Mouse (Mus musculus) common myeloid progenitor, adult 5-6 weeks (primary cell): Measurements from ENCODE around the gene Crybb3. TPM values are rescaled to one million over a fixed set of nuclear protein-coding genes. Genes with fewer than 3 reads are reported as not detected.
A peak's percentile ranks its signal among the peaks of the same experiment; 100 is the strongest.
"Not testable (repeated sequence)": the region's sequence is repeated elsewhere in the genome, so short reads cannot be mapped to it uniquely, and the experiment has no call there.

ENCODE experiments used
- ATAC-seq: replicated peaks from 2 replicates; pipeline ENCODE4 v1.8.0; 2016; ENCODE audit warnings: low read depth, mild to moderate bottlenecking, moderate TSS enrichment, inconsistent platforms; ENCODE audit not compliant: poor library complexity, severe bottlenecking
- total RNA-seq: library from RNA; stranded (forward); fragments of 200-1000, 187-1606 nt; gene quantifications from 2 replicates; pipeline ENCODE4 v1.2.3, GENCODE M21; 2017

The Crybb3 gene
- total RNA-seq: not detected in 2 replicates

DNA sequence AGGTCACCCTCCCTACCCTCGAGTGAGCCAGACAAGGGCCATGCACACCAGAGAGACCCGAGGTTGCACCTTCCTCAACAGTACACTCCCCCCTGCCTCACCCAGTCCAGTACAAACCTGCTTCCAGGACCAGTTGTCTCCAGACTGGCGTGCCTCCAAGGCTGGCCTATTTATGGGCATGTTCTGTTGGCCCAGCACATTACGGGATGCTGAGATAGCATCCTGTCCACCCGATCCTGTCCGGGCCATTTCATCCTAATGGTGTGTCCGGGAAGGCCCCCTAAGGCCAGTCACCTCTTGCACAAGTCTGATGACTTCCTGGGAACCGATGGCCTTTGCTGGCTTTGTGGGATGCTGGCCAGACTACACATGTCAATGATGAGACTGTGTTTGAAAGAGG, at the start of gene Crybb3:
Crybb3 (minus strand) TSS at position 146 of the 400 bp plus-strand sequence.
- no peak for ATAC-seq

GRCm38 (mm10) chr5:113128426-113128825, 47.0 kb upstream of the Crybb3 start:
- no peak for ATAC-seq

GRCm38 (mm10) chr5:113126476-113126875, 45.1 kb upstream of the Crybb3 start:
- no peak for ATAC-seq

DNA sequence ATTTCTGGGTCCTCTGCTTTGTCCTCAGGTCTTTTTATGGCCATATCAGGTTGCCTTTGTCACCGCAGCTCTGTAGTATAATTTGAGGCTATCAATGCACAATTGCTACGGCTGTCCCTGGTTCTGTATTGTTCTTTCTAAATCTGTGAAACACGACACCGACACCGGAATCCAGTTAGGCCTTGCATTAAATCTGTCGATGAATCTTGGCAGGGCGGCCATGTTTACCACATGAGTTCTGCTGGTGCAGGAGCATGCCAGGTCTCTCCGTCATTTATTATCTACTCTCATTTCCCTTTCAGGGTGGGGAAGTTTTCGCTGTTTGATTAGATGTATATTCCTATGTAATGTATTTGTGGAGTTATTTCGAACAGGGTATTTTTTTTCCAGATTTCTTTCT, 42.3 kb upstream of the Crybb3 start:
- no peak for ATAC-seq

- ATAC-seq: peak; percentile 16; the same call in 1 of the 2 replicates
These were observed 41.1 kb upstream of the Crybb3 start for GRCm38 (mm10) chr5:113122326-113123054.

- no peak for ATAC-seq
These were observed 40.1 kb upstream of the Crybb3 start for GRCm38 (mm10) chr5:113121591-113121875.

GRCm38 (mm10) chr5:113120741-113121590, 39.6 kb upstream of the Crybb3 start:
- ATAC-seq: no peak

DNA sequence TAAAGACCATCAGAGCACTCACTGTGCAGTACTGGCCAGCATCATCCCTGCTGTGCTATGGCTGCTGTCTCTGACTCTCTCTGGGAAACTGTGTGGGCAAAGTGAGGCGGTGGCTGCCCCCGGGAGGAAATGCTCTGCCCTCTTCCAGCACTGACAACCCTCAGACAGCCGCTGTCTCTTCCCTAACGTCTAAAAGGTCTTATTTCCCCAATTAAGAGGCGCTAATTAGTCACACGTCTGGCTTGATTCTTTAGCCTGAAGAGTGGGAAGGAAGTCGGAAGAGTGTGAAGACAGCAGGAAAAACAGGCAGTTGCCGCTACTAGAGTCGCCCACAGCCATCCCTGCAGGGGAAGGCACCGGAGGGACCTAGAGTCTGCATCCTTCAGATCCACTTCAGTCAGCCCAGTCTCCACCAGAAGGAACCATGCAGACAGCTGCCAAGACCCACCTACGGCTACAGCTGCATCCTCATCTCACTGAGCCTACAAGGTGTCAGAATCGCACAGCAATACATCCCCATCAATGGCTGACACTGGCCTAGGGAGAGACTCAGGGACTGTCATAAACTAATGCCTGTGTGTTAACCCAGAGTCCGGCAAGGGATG, 38.6 kb upstream of the Crybb3 start:
- peak; percentile 37 for ATAC-seq

DNA sequence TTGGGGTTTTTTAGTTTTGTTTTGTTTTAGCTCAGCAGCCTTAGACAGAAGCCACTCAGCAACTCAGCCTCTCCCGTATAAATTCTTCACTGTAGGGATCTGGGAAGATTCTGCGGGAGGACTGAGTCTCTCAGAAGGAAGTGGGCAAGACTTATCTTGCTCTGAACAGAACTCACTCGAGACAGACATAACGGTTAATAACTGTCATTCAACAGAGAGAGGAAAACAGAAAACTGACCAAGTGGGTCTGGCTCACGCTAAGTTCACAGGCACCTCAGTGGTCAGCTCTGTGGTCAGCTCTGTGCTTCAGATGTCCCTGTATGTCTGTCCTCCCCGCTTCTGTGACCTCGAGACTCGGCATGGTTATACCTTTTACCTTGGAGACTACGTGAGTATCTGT, 37.9 kb upstream of the Crybb3 start:
- ATAC-seq: peak; percentile 18

GRCm38 (mm10) chr5:113118695-113119094, 37.3 kb upstream of the Crybb3 start:
- peak; percentile 26 for ATAC-seq

- no peak for ATAC-seq
These were observed 36.0 kb upstream of the Crybb3 start for GRCm38 (mm10) chr5:113117361-113117760.

GRCm38 (mm10) chr5:113115896-113116295, 34.5 kb upstream of the Crybb3 start:
- ATAC-seq: no peak

DNA sequence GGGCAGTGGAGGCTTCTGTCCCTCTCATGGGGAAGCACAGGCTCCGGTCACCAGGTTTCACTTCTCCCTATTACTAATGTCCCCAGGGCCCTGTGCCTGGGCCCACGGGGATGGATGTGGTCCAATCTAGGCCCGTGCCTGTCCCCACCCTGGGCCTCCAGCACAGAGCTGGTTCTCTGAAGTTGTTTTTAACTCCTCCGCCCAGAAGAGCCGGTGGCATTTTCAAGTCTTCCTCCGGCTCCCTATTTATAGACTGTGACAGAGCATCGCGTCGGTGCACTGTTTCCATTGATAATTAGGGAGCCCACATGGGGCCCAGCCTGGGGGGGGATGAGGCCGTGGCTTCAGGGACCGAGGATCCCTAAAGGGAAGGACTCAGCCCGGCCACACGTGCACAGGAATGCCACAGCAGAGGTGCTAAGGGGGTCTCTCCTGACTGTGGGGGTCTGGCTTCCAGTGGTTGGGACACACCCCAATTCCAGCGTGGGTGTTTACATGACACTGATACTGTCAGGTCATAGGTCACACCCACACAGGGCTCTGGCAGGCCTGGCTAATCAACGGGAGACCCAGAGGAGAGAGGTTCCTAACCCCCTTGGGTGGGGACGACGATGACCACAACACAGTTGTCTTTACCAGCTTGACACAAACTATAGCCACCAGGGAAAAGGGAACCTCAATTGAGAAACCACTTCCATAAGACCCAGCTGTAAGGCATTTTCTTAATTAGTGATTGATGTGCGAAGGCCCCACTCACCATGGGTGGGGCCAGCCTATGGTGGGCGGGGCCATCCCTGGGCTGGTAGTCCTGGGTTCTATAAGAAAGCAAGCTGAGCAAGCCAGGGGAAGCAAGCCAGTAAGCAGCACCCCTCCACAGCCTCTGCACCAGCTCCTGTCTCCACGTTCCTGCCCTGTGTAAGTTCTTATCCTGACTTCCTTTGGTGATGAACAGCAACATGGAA, 33.2 kb upstream of the Crybb3 start:
- peak; percentile 34 for ATAC-seq

DNA sequence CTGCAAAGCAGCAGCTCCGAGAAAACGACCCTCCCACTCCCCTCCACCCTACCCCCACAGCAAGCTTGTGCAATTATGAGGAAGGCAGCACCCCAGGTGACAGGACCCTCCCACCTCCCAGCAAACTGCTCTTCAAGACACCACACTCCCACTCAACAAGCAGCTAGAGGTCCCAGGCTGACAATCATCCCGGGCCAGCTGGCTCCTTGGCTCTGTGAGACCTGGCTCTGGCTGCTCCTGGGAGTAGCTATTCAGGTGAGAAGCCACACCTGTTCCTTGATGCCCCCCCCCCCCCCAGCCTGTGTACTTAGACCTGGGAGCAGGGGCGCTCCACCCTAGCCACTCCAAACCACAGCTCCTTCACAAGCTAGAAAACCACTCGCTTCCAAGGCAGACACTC, 31.7 kb upstream of the Crybb3 start:
- ATAC-seq: no peak

- ATAC-seq: no peak
These were observed 30.0 kb upstream of the Crybb3 start for GRCm38 (mm10) chr5:113111336-113111735.

DNA sequence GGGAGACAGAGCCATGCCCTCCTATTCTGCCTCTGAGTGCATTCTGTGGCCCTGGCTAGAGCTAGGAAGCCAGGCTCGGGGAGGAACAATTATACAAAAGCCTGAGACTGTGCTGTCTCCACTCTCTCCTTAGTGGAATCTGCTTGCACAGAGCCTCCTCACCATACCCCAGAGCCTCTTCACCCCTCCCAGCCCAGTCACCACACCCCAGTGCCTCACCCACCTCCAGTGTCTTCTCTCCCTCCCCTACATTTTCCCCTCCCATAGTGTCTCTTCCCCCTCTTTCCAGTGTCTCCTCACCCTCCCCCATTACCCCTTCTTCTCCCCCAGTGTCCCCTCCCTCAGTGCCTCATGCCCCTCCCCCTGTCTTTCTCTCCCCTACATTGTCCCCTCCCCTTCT, 29.5 kb upstream of the Crybb3 start:
- peak; percentile 34 for ATAC-seq

GRCm38 (mm10) chr5:113109651-113110050, 28.3 kb upstream of the Crybb3 start:
- not testable (repeated sequence) for ATAC-seq

- ATAC-seq: no peak
These were observed 26.9 kb upstream of the Crybb3 start for GRCm38 (mm10) chr5:113108165-113108764.

DNA sequence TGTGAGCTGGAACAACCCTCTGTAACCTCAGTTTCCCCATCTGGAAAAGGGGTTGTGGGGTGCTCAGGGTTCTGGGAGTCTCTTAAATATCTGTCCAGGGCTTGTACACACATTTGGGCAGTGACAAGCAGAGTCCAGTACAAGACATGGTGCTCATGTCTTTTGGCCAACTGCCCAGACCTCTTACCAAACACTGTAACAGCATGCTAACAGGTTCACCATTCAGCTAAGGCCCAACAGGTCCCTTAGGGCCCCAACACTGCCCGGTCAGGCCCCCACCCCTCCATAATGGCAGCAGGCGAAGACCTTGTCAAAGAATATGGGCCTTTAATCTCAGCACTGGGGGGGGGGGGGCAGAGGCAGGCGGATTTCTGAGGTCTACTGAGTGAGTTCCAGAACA, 26.3 kb upstream of the Crybb3 start:
- no peak for ATAC-seq

DNA sequence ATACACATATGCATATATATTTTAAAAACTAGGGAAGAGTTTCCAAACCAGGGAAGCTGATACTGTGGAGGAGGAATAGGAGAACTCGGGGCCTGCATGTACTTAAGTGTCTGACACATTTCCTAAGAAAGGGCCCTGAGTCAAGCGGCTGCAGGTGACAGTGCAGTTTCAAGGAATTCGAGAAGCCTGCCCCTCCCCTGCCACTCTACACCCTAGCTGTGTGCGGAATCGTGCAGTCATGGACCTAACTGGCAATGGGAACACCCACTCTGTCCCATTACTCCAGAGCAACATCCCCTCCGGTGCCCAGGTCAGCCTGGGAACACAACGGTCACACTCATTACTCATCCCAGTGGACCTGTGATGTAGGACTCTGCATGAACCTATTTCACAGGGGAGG, 25.2 kb upstream of the Crybb3 start:
- no peak for ATAC-seq
